Mouse (Mus musculus) liver, embryonic 11.5 days (tissue): ENCODE measurements around the gene Rnd1. TPM values are rescaled to one million over a fixed set of nuclear protein-coding genes. Genes with fewer than 3 reads are reported as not detected.
A peak's percentile ranks its signal among the peaks of the same experiment; 100 is the strongest.

Experiments
- ATAC-seq: fragments of 200-750 bp; cut with Nextera tagmentation; replicated peaks from 2 replicates; pipeline ENCODE4 v1.8.0; 2017; ENCODE audit warnings: moderate number of reproducible peaks, mild to moderate bottlenecking, moderate TSS enrichment, moderate library complexity; ENCODE audit not compliant: low FRiP score
- DNase-seq: peaks from one replicate; pipeline ENCODE4 v3.0.0-alpha.2; 2017; ENCODE audit warnings: low spot score
- H3K27ac ChIP-seq: fragments of 300-500 bp; sonication (generic); 2 replicates; pipeline ENCODE4 v1.5.1; 2014; ENCODE audit warnings: mild to moderate bottlenecking, low read depth, low read length, control low read depth
- H3K27me3 ChIP-seq: fragments of 300-500 bp; sonication (generic); replicated peaks from 2 replicates; pipeline ENCODE4 v1.6.1; 2014; ENCODE audit warnings: low read length, mixed read lengths; ENCODE audit not compliant: control insufficient read depth, insufficient read depth
- H3K36me3 ChIP-seq: fragments of 300-500 bp; sonication (generic); 2 replicates; pipeline ENCODE4 v1.6.1; 2014; ENCODE audit warnings: mild to moderate bottlenecking, low read length, moderate library complexity, mixed read lengths; ENCODE audit not compliant: control insufficient read depth, insufficient read depth
- H3K4me1 ChIP-seq: fragments of 300-500 bp; sonication (generic); replicated peaks from 2 replicates; pipeline ENCODE4 v1.6.1; 2014; ENCODE audit warnings: low read length, mixed read lengths; ENCODE audit not compliant: control insufficient read depth, insufficient read depth
- H3K4me2 ChIP-seq: fragments of 300-500 bp; sonication (generic); 2 replicates; pipeline ENCODE4 v1.6.1; 2014; ENCODE audit warnings: mild to moderate bottlenecking, control low read depth, moderate library complexity
- H3K4me3 ChIP-seq: fragments of 300-500 bp; sonication (generic); 2 replicates; pipeline ENCODE4 v1.5.1; 2014; ENCODE audit warnings: low read depth, low read length, control low read depth
- H3K9ac ChIP-seq: fragments of 300-500 bp; sonication (generic); 2 replicates; pipeline ENCODE4 v1.6.1; 2014; ENCODE audit warnings: low read depth, low read length, control low read depth
- H3K9me3 ChIP-seq: fragments of 300-500 bp; sonication (generic); 2 replicates; pipeline ENCODE4 v1.6.1; 2016; ENCODE audit warnings: low read length, inconsistent platforms, mixed read lengths; ENCODE audit not compliant: control insufficient read depth
- WGBS: fragments of 180-500 bp; shearing (Covaris S2); extraction: QIAGEN DNeasy Blood & Tissue Kit; methylation state at CpG from one replicate; pipeline ENCODE4 v1.1.7; 2014; 5-methylcytosine and 5-hydroxymethylcytosine counted together
- polyA plus RNA-seq: library from polyadenylated mRNA; unstranded; fragments of >200 nt; fragmentation: Nextera tagmentation; extraction: Ambion mirVana; gene quantifications from 2 replicates; pipeline ENCODE4 v1.2.1, GENCODE M21; 2014

Rnd1 gene
- polyA plus RNA-seq, 1 experiment from 2014 or later, result 0.60 TPM

DNA sequence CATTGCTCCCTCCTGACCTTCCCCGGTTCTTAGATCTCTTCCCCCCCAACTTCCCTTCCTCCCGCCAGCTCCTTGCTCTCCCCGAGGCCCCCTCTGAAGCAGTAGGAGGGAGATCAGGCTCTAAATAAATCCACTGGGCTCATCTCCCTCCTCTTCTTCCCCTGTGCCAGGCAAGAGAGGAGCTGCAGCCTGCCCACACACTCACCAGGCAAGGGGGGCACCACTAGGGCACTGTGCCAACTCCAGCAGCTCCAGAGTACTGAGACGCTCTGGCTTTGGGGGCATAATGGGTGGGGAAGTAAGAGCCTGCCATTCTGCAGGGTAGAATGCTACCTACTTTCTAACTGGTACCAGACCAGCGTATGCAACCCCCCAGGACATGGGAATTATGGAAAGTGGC lies 40.7 kb downstream of the Rnd1 start:
- WGBS, result 48% methylated on average over 5 of the region's 5 CpGs
- Histone ChIP-seq H3K4me1 (peaks cover 19% of the 10 kb centered on the region), H3K9me3 (no peaks in the 10 kb centered on the region), H3K36me3 (no peaks in the 10 kb centered on the region; the same call in 1 of the 2 replicates), H3K27ac (no peak overlapping the region), H3K4me3 (no peak overlapping the region), H3K9ac (no peak overlapping the region), H3K27me3 (peaks cover 82% of the 10 kb centered on the region), H3K4me2 (no peak overlapping the region)
- ATAC-seq (no peak), DNase-seq (no peak)

DNA sequence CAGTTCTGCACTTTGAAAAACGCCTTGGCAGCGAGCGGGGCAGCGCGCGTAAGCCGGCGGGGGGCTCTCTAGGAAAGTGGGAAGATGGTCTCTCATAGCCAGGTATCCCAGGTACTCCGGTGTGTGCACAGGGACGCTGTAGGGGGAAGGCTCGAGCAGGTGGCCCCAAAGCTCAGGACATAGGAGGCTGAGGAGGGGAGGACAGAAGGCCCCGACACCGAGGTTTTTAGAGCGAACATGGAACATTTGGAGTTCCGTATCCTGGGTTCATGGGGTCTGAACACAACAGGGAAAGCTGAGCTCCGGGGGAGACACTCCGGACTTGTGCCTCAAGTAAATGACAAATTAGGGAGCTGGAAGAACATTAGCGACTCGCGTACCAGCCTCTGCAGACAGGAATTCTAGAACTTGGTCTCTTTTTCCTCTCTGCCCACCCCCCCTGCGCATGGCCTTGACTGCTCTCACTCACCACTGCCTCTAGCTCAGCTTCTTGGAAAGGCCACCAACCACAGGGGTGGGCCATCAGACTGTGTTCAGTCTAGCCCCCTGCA lies 41.9 kb downstream of the Rnd1 start:
- Histone ChIP-seq H3K4me2 (peak overlapping the region; percentile 98), H3K4me3 (peak overlapping the region; percentile 76), H3K27ac (peak overlapping the region; percentile 38; the same call in 1 of the 2 replicates), H3K27me3 (peaks cover 90% of the 10 kb centered on the region), H3K36me3 (no peaks in the 10 kb centered on the region), H3K9ac (peak overlapping the region; percentile 60), H3K4me1 (peaks cover 22% of the 10 kb centered on the region), H3K9me3 (no peaks in the 10 kb centered on the region)
- 2% methylated on average over 21 of the region's 21 CpGs for WGBS
- ATAC-seq (no peak), DNase-seq (no peak)

DNA sequence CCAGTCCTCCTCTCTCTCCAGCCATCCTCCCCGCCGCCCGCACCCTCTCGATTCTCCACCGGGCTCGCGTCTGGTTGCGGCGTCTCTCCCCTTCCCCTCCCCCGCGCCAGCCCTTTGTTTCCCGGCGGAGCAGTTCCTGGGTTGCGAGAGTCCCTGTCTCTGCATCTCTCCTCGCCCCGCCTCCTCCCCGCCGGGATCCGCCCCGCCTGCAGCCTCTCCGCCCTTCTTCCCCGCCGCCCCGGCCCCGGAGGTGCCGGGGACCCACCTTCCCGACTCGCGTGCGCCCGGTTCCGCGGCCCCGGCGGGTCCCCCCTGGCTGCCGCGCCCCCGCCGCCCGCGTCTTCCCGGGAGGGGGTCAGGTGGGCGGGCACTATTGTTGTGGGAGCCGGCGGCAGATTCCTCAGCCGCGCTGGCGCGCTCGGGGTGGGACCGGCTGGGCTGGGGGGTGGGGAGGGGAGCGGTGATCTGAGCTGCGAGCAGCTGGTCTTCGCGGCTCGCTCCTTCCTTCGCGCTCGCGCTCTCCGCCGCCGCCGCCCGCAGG lies 42.6 kb downstream of the Rnd1 start:
- H3K4me3 ChIP-seq, result peak overlapping the region; percentile 76
- no peaks in the 10 kb centered on the region for H3K36me3 ChIP-seq
- H3K9me3 ChIP-seq, result no peaks in the 10 kb centered on the region
- H3K9ac ChIP-seq, result peak overlapping the region; percentile 60
- H3K4me2 ChIP-seq, result peak overlapping the region; percentile 98
- under 1% methylated on average over 60 of the region's 65 CpGs for WGBS
- H3K27ac ChIP-seq, result peak overlapping the region; percentile 38
- H3K27me3 ChIP-seq, result peaks cover 90% of the 10 kb centered on the region
- ATAC-seq (peak; percentile 46; the same call in 1 of the 2 replicates), DNase-seq (peak; percentile 83)
- peaks cover 22% of the 10 kb centered on the region for H3K4me1 ChIP-seq

DNA sequence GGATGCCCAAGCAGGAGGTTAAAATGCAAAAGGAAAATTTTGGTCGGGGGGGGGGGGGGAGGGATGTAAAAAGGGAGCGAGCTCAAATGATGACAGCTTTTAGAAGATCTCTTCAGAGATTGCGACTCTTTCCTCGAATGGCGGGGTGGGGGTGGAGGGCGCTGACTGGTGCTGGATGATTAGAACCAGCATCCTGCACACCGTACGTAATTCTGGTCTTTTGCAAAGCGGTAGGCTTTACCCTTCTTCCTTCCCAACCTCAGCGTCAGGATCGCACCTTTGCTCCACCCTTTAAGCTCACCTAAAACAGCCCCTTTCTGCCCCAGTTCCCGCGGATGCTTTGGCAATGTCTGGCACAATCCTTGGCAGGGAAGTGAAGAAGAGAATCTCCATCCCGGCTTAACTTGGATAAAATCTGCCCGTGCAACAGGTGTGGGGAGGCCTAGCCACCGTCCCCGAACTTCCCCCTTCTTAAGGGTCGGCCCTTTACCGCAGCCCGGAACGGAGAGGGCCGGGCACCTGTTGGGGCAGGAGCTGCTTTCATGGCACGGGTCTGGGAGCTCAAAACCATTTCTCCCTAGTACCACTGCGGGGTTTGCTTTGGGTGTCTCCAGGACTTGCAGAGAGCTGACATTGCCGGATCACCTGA lies 43.3 kb downstream of the Rnd1 start:
- Histone ChIP-seq H3K4me3 (peak overlapping the region; percentile 76), H3K27me3 (peaks cover 90% of the 10 kb centered on the region), H3K9me3 (no peaks in the 10 kb centered on the region), H3K36me3 (no peaks in the 10 kb centered on the region), H3K9ac (peak overlapping the region; percentile 60), H3K27ac (no peak overlapping the region; the same call in 1 of the 2 replicates), H3K4me1 (peaks cover 22% of the 10 kb centered on the region), H3K4me2 (peak overlapping the region; percentile 98)
- under 1% methylated on average over 25 of the region's 25 CpGs for WGBS
- DNase-seq (no peak), ATAC-seq (no peak)

DNA sequence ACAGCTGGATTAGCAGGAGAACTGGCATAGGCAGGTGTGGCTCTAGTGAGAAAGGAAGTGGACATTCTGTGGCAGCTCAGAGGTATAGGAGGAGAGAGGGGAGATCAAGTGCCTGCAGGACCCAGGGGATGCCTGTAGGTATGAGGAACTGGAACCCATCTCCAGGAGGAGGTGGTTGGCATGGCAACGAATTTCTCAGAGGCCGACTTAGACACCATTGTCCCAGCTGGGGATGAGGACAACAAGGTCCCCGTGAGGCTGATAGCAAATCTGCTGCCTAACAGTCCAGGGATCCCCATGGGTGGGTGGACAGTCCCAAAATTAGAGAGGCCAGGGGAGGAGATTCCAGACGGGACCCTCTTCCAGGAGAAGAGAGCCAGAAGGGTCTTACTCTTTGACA lies 44.3 kb downstream of the Rnd1 start:
- ATAC-seq (no peak), DNase-seq (no peak)
- Histone ChIP-seq H3K36me3 (no peaks in the 10 kb centered on the region), H3K4me1 (peaks cover 25% of the 10 kb centered on the region), H3K4me3 (peak overlapping the region; percentile 39), H3K4me2 (peak overlapping the region; percentile 98), H3K9ac (no peak overlapping the region), H3K9me3 (no peaks in the 10 kb centered on the region), H3K27me3 (peaks cover 99% of the 10 kb centered on the region), H3K27ac (no peak overlapping the region)
- 2% methylated on average over 4 of the region's 4 CpGs for WGBS

DNA sequence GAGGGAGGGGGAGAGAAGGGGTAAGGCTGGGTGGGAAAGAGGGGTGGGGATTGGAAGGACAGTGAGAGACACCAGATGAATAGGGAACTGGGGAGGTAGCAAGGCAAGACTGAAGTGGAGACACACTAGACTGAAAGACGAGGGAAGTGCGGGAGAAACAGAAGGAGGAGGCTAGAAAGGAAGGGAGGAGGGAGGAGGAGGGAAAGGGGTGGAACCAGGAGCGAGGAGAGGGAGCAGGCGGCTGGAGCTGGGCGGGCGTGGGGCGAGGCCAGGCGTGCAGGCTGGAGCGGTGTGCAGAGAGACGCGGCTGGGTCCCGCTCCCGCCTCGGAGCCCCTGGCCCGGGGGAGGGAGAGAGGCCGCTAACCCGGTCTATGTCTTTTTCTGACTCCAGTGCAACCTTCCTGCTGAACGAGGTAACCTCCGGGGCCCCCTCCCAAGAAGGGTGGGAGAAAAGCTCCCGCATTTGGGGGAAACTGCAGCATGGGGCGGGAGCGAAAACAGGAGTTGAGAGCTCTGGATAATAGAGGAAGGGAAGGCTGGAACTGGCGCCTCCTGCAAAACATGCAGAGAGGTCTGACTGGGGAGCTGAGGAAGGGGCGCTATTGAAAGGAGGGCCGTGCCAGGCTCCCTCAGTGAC lies 45.0 kb downstream of the Rnd1 start:
- no peak for DNase-seq
- WGBS, result 2% methylated on average over 25 of the region's 25 CpGs
- Histone ChIP-seq H3K9ac (0 out of 2 replicates have a peak overlapping the region, but pooled peaks have one; percentile 34), H3K4me3 (peak overlapping the region; percentile 39), H3K27me3 (peaks cover 95% of the 10 kb centered on the region), H3K9me3 (no peaks in the 10 kb centered on the region), H3K27ac (peak overlapping the region; percentile 32), H3K4me1 (peaks cover 25% of the 10 kb centered on the region), H3K36me3 (no peaks in the 10 kb centered on the region), H3K4me2 (peak overlapping the region; percentile 98)
- ATAC-seq, result no peak

DNA sequence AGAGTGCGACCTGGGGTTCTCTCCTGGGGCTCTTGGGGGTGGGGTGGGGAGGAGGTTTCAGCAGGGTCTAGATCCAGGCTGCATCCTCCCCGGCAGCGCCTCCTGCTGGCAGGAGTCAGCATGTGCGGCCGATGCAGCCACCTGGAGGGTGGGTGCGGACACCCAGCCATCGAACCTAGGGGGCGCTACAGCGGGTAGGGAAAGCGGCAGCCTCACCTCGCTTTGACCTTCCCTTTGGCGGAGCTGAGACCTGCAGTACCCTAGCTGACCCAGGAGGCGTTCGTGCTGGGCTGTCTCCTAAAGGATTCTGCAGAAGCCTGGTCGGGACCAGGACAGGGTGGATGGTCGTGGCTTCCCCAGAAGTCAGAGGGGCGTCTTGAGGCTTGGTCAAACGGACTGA lies 45.8 kb downstream of the Rnd1 start:
- Histone ChIP-seq H3K9ac (no peak overlapping the region), H3K27me3 (peaks cover 87% of the 10 kb centered on the region), H3K36me3 (no peaks in the 10 kb centered on the region), H3K4me3 (peak overlapping the region; percentile 39), H3K27ac (no peak overlapping the region; the same call in 1 of the 2 replicates), H3K4me2 (peak overlapping the region; percentile 98), H3K4me1 (peaks cover 25% of the 10 kb centered on the region), H3K9me3 (no peaks in the 10 kb centered on the region)
- ATAC-seq, result peak; percentile 38
- DNase-seq, result peak; percentile 77
- WGBS, result 1% methylated on average over 18 of the region's 18 CpGs

DNA sequence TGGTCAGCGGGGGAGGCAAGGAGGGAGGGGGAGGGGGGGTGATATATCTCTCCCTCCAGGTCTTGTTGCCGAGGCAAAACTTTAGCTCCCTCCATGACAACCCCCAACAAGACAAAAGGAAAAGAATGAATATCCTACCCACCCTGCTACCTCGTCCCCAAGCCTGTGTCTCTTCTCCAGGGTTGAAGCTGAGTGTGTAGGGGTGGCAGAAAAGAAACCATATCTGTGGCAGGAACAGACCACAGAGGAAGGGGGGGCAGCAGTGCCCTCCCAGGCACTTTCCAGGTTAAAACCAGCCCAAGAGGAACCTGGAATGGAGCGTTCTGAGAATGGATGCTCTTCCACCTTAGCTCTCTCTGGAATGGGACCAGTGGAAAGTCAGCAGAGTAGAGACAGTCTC lies 46.7 kb downstream of the Rnd1 start, which contains the start of gene Cacnb3:
Cacnb3 (plus strand) TSS at position 301 of the 400 bp plus-strand sequence.
- DNase-seq (no peak), ATAC-seq (no peak)
- Histone ChIP-seq H3K36me3 (no peaks in the 10 kb centered on the region), H3K4me2 (peak within 1 kb of the TSS; percentile 98), H3K9me3 (no peaks in the 10 kb centered on the region), H3K9ac (no peak within 1 kb of the TSS), H3K27ac (no peak within 1 kb of the TSS; the same call in 1 of the 2 replicates), H3K27me3 (peaks cover 82% of the 10 kb centered on the region), H3K4me3 (peak within 1 kb of the TSS; percentile 39), H3K4me1 (peaks cover 25% of the 10 kb centered on the region)
- WGBS, result 33% methylated on average over 4 of the region's 4 CpGs
